Mouse (Mus musculus): Measurements from ENCODE around the gene Adamtsl3. TPM values are rescaled to one million over a fixed set of nuclear protein-coding genes. Genes with fewer than 3 reads are reported as not detected.

Gene Adamtsl3
- total RNA-seq, 1 experiment from 2014 or later, result not detected

DNA sequence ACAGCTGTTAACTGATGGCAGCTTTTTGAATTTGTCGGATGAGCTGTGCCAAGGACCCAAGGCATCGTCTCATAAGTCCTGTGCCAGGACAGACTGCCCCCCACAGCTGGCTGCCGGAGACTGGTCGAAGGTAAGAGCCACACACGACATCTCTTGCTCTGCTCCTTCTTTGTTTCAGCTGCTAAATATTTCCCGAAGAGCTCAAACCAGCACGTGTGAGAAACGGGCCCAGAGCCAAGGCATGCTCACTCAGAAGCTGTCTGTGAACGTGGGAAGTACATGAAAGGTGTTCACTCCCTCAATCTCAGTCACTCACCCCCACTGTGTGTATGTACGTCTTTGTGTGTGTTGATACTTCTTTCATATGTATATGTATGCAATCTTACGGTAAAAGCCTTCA lies 221.6 kb downstream of the Adamtsl3 start:
- no peak for ATAC-seq (replicated peaks; ENCODE audit: insufficient number of reproducible peaks, low FRiP score, low TSS enrichment, poor library complexity, severe bottlenecking)

DNA sequence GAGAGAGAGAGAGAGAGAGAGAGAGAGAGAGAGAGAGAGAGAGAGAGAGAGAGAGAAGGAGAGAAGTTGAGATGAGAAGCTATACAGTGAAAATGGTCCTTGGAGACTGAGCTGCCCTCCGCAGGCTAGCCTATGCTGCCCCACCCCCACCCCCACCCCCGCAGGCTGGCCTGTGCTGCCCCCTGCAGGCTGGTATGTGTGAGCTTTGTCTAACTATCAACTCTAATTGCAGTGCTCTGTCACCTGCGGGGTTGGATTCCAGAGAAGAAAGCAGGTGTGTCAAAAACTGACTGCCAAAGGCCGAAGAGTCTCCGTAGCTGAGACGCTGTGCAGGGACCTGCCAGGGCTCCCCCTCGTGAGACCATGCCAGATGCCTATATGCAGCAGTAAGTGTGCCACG lies 231.2 kb downstream of the Adamtsl3 start:
- no peak for ATAC-seq (replicated peaks; ENCODE audit: insufficient number of reproducible peaks, low FRiP score, low TSS enrichment, poor library complexity, severe bottlenecking)

DNA sequence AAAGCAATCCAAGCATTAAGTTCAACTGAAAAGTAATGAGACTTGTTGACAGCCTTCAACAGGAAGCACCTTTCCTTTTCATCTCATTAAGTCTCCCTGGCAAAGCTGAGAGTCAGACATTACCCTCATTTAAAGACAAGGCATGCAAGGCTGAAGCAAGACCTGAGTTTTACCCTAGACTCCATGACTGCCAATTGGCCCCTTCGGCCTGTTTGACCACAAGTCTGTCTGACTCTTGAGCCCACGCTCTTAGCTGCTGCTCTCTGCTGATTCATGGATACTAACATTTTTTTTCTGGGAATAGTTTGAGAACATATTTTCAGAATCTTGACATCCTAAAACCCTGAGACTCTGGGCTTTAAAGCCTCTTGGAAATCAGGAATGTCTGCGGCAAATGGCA lies 232.3 kb downstream of the Adamtsl3 start:
- ATAC-seq (replicated peaks; ENCODE audit: insufficient number of reproducible peaks, low FRiP score, low TSS enrichment, poor library complexity, severe bottlenecking), result no peak

DNA sequence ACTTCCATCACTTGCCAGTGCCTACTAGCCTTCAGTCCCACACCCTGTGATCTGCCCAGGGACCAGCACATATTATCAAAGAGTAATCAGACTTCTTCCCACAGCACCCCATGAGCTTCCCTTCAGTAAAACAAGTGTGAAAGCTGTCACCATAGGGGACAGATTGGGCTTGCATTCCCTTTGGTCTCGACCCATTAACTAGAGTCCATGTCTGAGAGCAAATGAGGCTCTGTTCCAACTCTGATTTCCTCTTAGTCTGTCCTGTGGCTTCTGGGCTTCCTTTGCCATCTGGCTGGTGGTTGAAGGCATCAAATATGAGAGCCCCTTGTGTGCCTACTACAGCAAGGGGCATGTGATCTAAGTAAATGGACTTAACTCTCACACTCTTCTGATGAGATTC lies 237.5 kb downstream of the Adamtsl3 start:
- no peak for ATAC-seq (replicated peaks; ENCODE audit: insufficient number of reproducible peaks, low FRiP score, low TSS enrichment, poor library complexity, severe bottlenecking)

DNA sequence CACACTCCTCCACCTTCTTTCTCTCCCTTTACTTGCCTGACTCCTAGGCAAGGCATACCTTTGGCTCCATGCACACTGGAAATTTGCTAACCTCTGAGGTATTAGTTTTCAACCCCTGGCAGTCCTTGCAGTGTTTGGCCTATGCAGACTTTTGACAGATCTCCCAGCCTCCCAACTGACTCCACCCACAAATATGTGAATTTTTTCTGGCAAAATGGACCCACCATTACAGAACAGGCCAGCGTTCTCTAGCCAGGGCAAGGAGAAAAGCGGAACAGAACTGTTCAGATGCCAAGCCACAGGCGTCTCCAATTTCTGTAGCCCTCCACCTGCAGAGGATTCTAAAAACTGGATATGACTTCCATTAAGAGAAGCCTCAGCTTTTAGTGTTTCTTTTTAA lies 244.5 kb downstream of the Adamtsl3 start:
- no peak for ATAC-seq (replicated peaks; ENCODE audit: insufficient number of reproducible peaks, low FRiP score, low TSS enrichment, poor library complexity, severe bottlenecking)

DNA sequence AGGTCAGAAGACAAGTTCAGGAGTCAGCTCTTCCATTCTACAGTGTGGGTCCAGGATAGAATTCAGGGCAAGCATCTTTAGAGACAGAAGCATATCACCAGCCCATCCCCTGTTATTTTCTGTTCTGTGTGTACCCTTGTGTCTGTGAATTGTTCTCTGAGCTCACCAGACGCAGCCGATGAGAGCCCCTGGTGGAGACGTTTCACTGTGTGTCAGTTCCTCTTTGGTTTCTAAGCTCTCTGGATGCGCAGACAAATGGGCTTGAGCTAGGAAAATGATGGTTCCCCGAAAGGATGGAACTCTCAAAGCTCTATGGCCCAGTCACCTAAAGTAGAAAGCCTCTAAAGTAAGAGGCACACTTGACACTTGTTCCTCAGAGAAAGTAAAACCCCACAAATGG lies 246.3 kb downstream of the Adamtsl3 start:
- no peak for ATAC-seq (replicated peaks; ENCODE audit: insufficient number of reproducible peaks, low FRiP score, low TSS enrichment, poor library complexity, severe bottlenecking)

GRCm38 (mm10) chr7:82582534-82582933 lies 247.0 kb downstream of the Adamtsl3 start:
- no peak for ATAC-seq (replicated peaks; ENCODE audit: insufficient number of reproducible peaks, low FRiP score, low TSS enrichment, poor library complexity, severe bottlenecking)

- ATAC-seq (replicated peaks; ENCODE audit: insufficient number of reproducible peaks, low FRiP score, low TSS enrichment, poor library complexity, severe bottlenecking), result no peak
These were observed 255.4 kb downstream of the Adamtsl3 start for GRCm38 (mm10) chr7:82590931-82591330.

DNA sequence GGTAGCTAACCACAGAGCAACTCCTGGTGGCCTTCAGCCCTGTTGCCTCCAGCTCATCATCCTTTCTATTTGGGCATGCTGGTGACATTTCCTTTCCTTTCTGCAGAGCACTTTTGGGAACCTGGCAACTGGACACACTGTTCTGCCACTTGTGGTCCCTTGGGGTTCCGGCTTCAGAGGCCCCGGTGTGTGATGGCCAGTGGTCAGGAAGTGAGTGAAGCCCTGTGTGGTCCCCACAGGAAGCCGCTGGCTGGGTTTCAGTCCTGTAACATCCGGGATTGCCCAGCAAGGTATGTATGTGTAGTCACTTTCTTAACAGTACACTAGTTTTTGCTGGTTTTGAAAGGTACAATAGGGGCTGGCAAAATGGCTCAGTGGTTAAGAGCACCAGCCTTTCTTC lies 266.5 kb downstream of the Adamtsl3 start:
- ATAC-seq (replicated peaks; ENCODE audit: insufficient number of reproducible peaks, low FRiP score, low TSS enrichment, poor library complexity, severe bottlenecking), result peak; percentile 50; the same call in 1 of the 2 replicates

DNA sequence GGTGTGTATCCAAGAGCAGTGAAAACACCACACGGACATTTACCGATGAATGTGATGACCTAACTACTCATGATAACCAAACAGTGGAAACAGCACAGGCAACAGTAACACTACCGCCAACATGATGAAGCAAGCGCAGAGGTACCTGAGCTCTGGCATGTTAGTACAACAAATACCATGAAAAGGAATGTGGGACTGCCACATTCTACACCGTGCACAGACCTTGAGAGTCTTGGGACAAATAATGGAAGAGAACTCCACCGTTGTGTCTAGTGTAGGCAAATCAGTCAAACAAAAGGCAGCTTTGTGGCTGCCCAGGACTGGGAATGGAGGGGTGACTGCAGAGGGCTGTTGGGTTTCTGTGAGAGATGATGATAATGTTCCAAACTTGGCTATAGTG lies 269.9 kb downstream of the Adamtsl3 start:
- no peak for ATAC-seq (replicated peaks; ENCODE audit: insufficient number of reproducible peaks, low FRiP score, low TSS enrichment, poor library complexity, severe bottlenecking)

GRCm38 (mm10) chr7:82609629-82610028 lies 274.1 kb downstream of the Adamtsl3 start:
- no peak for ATAC-seq (replicated peaks; ENCODE audit: insufficient number of reproducible peaks, low FRiP score, low TSS enrichment, poor library complexity, severe bottlenecking)

DNA sequence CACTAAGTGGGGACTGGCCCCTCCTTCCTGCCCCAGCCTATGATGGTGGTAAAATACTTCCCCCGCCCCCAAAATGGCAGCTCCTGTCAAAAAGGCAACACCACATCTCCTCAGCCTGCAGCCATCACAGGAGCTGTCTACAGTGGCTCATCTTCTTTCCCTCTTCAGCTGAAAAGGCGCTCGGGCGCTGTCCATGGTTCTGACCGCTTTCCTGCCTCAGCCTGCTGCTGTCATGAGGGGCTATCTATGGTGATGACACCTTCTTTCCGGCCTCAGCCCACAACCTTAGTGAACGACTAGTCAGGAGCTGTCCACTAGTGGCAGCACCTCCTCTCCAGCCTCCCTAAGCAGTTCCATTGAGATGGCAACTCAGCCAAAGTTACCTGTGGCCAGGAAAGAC lies 289.8 kb downstream of the Adamtsl3 start:
- no peak for ATAC-seq (replicated peaks; ENCODE audit: insufficient number of reproducible peaks, low FRiP score, low TSS enrichment, poor library complexity, severe bottlenecking)

DNA sequence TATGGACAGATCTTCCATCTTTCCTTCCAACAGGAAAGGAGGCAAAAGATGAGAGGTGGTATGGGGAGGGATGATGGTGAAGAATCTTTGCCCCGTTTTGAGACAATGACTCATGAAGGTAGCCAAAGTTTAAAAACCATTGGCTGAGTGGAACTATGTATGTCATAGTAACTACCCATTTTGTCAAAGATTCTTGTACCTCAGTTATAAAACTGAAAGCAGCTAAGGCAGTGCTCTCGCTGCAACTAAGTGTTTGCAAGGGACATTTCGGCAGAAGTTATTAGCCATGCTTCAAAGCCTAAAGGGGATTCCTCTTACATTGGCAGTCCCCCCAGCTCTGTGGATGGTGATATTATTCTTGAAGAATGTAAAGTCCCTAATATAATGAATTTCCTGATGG lies 311.7 kb downstream of the Adamtsl3 start:
- no peak for ATAC-seq (replicated peaks; ENCODE audit: insufficient number of reproducible peaks, low FRiP score, low TSS enrichment, poor library complexity, severe bottlenecking)

- no peak for ATAC-seq (replicated peaks; ENCODE audit: insufficient number of reproducible peaks, low FRiP score, low TSS enrichment, poor library complexity, severe bottlenecking)
These were observed 312.4 kb downstream of the Adamtsl3 start for GRCm38 (mm10) chr7:82647909-82648308.

GRCm38 (mm10) chr7:82648353-82649080 lies 313.0 kb downstream of the Adamtsl3 start, which contains the start of the genes Saxo2 and Efl1:
Gene Saxo2, minus strand, starts transcription at chr7:82648528.
Gene Efl1, plus strand, starts transcription at chr7:82648614.
- ATAC-seq (replicated peaks; ENCODE audit: insufficient number of reproducible peaks, low FRiP score, low TSS enrichment, poor library complexity, severe bottlenecking), result peak; percentile 99

GRCm38 (mm10) chr7:82649081-82649445 lies 313.6 kb downstream of the Adamtsl3 start:
- no peak for ATAC-seq (replicated peaks; ENCODE audit: insufficient number of reproducible peaks, low FRiP score, low TSS enrichment, poor library complexity, severe bottlenecking)

Other genes starting within 250 kb of the Adamtsl3 start
- gene Sh3gl3, start 161.9 kb upstream of the Adamtsl3 start, total RNA-seq (2017), result not detected in 3 replicates

All from monocyte, adult 5-6 weeks (primary cell).